Mouse (Mus musculus) liver, embryonic 16.5 days (tissue): Measurements from ENCODE around the gene Bcl6. TPM values are rescaled to one million over a fixed set of nuclear protein-coding genes. Genes with fewer than 3 reads are reported as not detected.

Experiments
- ATAC-seq: fragments of 200-750 bp; cut with Nextera tagmentation; 2 replicates; pipeline ENCODE4 v1.8.0; 2017; ENCODE audit warnings: low read depth, mild to moderate bottlenecking, moderate number of reproducible peaks, moderate library complexity
- H3K27ac ChIP-seq: fragments of 300-500 bp; sonication (generic); 2 replicates; pipeline ENCODE4 v1.5.1; 2014; ENCODE audit warnings: mild to moderate bottlenecking, low read length
- H3K27me3 ChIP-seq: fragments of 300-500 bp; sonication (generic); 2 replicates; pipeline ENCODE4 v1.6.1; 2014; ENCODE audit warnings: low read depth, low read length, mixed read lengths; ENCODE audit not compliant: control insufficient read depth, insufficient read depth
- H3K36me3 ChIP-seq: fragments of 300-500 bp; sonication (generic); 2 replicates; pipeline ENCODE4 v1.6.1; 2014; ENCODE audit warnings: mild to moderate bottlenecking; ENCODE audit not compliant: control insufficient read depth, insufficient read depth
- H3K4me1 ChIP-seq: fragments of 300-500 bp; sonication (generic); 2 replicates; pipeline ENCODE4 v1.6.1; 2014; ENCODE audit warnings: low read depth, low read length, mixed read lengths; ENCODE audit not compliant: control insufficient read depth
- H3K4me2 ChIP-seq: fragments of 300-500 bp; sonication (generic); 2 replicates; pipeline ENCODE4 v1.6.1; 2014; ENCODE audit warnings: low read depth, low read length, mixed read lengths
- H3K4me3 ChIP-seq: fragments of 300-500 bp; sonication (generic); 2 replicates; pipeline ENCODE4 v1.5.1; 2014; ENCODE audit warnings: low read depth, mild to moderate bottlenecking, low read length
- H3K9ac ChIP-seq: fragments of 300-500 bp; sonication (generic); 2 replicates; pipeline ENCODE4 v1.6.1; 2014; ENCODE audit warnings: low read depth, low read length
- H3K9me3 ChIP-seq: fragments of 300-500 bp; sonication (generic); replicated peaks from 2 replicates; pipeline ENCODE4 v1.6.1; 2016; ENCODE audit warnings: low read length; ENCODE audit not compliant: control insufficient read depth
- WGBS: fragments of 180-500 bp; shearing (Covaris S2); extraction: QIAGEN DNeasy Blood & Tissue Kit; methylation state at CpG from one replicate; pipeline ENCODE4 v1.1.7; 2014; ENCODE audit not compliant: insufficient replicate concordance; 5-methylcytosine and 5-hydroxymethylcytosine counted together
- polyA plus RNA-seq: library from polyadenylated mRNA; unstranded; fragments of >200 nt; fragmentation: Nextera tagmentation; extraction: Ambion mirVana; gene quantifications from 2 replicates; pipeline ENCODE4 v1.2.1, GENCODE M21; 2015

Bcl6 gene
- polyA plus RNA-seq, 1 experiment from 2014 or later: 0.28 TPM

DNA sequence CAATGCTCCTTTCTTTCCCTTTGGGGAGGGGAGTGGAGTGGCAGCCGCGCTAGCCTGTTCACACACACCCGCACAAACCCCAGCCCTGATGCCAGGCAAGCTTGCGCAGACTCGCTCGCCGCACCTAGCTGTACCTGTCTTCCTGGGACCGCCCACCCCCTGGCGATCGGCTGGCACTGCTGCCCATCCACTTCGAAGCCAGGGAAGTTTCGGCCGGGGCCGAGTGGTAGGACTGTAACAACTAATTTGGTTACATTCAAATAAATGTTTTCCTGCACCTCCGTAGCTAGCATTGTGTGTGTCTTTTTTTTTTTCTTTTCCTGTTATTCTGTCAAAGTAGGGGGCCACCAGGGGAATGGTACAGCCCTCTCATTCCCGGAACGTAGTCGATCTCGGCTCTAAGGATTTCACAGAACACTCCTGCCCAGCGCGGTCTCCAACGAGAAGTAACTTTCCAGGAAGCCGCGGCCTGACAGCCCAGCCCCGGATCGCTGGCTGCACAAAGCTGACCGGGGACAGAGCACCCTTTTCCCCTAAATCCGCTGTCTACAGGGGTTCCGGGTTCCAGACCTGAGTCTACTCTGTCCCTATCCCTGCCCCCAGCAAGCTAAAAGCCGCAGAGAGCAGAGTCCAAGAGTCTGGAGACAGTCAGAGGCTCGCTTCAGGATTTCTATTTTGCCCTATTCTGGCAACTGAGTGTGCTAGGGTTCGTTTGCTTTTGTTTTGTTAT is 7.5 kb downstream of the Bcl6 start:
- H3K36me3 ChIP-seq: no peaks in the 10 kb centered on the region
- peaks cover 62% of the 10 kb centered on the region for H3K27me3 ChIP-seq
- WGBS: 1% methylated on average over 32 of the region's 32 CpGs
- peak overlapping the region; percentile 45 for H3K4me3 ChIP-seq
- no peaks in the 10 kb centered on the region for H3K9me3 ChIP-seq
- ATAC-seq: no peak
- H3K4me1 ChIP-seq: peaks cover 3% of the 10 kb centered on the region; the same call in 1 of the 2 replicates
- H3K4me2 ChIP-seq: peak overlapping the region; percentile 77
- H3K27ac ChIP-seq: no peak overlapping the region
- peak overlapping the region; percentile 20; the same call in 1 of the 2 replicates for H3K9ac ChIP-seq

DNA sequence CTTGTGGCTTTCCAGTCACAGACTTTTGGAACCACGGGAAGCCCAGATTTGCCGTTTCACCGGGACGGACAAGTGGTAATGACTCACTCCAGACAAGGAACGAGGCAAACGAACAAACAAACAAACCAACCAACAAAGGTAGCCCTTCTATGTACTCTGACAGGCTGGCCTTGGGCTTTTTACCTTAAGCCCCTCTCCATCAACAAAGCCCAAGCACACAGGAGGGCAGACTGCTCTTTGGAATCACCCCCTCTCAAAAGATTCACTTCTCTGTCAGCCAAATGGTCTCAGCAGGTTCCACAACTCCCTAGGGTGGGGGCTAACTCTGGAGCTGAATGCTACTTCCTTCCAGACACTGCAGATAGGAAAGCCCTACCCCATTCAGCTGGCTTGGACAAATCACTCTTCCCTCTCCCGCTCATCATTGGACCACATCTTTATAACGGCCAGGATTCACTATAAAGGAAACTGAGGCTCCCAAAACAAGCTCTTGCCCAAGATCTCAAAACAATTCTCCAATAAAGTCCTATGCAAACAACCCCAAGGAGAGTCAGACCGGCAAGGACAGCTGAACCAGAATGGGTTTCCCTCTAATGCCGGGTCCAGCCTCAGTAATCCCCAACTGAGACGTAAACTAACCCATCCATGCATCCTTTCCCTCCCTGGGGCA is 8.3 kb downstream of the Bcl6 start:
- Histone ChIP-seq H3K27ac (no peak overlapping the region), H3K27me3 (peaks cover 54% of the 10 kb centered on the region), H3K4me1 (peaks cover 3% of the 10 kb centered on the region; the same call in 1 of the 2 replicates), H3K4me2 (peak overlapping the region; percentile 77), H3K36me3 (no peaks in the 10 kb centered on the region), H3K4me3 (peak overlapping the region; percentile 45; the same call in 1 of the 2 replicates), H3K9me3 (no peaks in the 10 kb centered on the region), H3K9ac (no peak overlapping the region; the same call in 1 of the 2 replicates)
- WGBS: 5% methylated on average over 11 of the region's 11 CpGs
- ATAC-seq: no peak

DNA sequence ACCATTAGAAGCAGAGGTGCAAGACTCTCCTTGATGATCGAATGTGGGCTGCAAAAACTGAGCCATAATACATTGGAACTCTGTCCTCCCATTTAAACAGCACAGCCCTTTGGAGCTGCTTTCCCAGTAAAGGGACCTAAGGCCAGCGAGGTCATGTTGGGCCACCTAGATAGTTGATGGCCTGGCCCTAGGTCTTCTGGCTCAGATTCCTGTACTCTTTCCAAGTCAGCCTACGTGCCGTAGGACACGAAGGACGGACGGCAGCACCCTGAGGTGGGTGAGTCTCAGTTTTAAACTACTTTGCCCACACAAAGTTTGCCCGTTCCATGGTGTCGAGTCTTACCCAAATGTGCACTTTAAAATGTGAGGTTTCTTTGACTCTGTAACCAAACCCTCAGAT is 9.2 kb downstream of the Bcl6 start:
- H3K36me3 ChIP-seq: no peaks in the 10 kb centered on the region
- no peaks in the 10 kb centered on the region for H3K9me3 ChIP-seq
- no peak for ATAC-seq
- no peak overlapping the region for H3K4me3 ChIP-seq
- H3K4me1 ChIP-seq: peaks cover 3% of the 10 kb centered on the region; the same call in 1 of the 2 replicates
- 66% methylated on average over 9 of the region's 9 CpGs for WGBS
- no peak overlapping the region for H3K4me2 ChIP-seq
- H3K9ac ChIP-seq: no peak overlapping the region
- H3K27ac ChIP-seq: no peak overlapping the region
- H3K27me3 ChIP-seq: peaks cover 45% of the 10 kb centered on the region

DNA sequence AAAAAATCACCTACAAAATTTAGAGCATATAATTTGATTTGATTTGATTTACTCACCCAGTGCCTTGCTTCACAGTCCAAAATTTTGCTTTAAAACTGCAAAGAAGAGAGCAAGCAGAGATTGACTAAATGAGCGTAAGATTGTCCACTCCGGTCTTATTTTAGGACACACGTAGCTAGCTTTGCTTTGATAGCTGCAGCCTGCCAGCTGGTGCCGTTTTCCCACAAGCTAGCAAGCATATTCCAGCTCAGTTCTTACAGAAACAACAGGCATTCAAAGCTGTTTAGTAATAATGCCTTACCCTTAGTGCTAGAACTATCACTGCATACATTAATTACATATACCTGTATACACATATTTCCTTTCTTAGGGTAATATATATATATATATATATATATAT is 10.2 kb downstream of the Bcl6 start:
- ATAC-seq: no peak
- no peak overlapping the region for H3K4me3 ChIP-seq
- H3K27ac ChIP-seq: no peak overlapping the region
- no peaks in the 10 kb centered on the region for H3K36me3 ChIP-seq
- peaks cover 36% of the 10 kb centered on the region for H3K27me3 ChIP-seq
- no peaks in the 10 kb centered on the region for H3K9me3 ChIP-seq
- H3K4me2 ChIP-seq: no peak overlapping the region
- no peak overlapping the region for H3K9ac ChIP-seq
- 71% methylated on average over 4 of the region's 4 CpGs for WGBS
- no peaks in the 10 kb centered on the region; the same call in 1 of the 2 replicates for H3K4me1 ChIP-seq

DNA sequence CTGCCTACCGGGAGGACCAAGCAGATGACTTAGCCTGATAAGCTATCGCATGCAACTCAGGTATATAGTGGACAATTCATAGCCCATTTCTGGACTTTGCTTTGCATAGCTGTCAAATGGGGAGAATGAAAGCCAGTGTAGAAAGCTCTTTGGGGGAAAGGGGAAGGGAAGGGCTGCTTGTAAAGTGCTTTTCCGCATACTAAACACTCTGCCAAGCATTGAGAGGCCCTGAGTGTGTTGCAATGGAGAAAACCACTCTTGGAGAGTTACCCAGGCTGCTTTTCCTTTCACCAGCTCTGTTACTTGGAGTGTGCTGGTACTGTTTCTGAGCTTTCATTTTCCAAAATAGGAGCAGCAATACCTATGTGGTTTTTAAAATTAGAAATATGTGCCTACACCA is 10.9 kb downstream of the Bcl6 start:
- H3K4me1 ChIP-seq: no peaks in the 10 kb centered on the region; the same call in 1 of the 2 replicates
- no peak overlapping the region for H3K4me2 ChIP-seq
- no peak overlapping the region for H3K9ac ChIP-seq
- no peaks in the 10 kb centered on the region for H3K9me3 ChIP-seq
- peaks cover 28% of the 10 kb centered on the region for H3K27me3 ChIP-seq
- WGBS: 55% methylated on average over 3 of the region's 3 CpGs
- no peaks in the 10 kb centered on the region for H3K36me3 ChIP-seq
- no peak overlapping the region for H3K27ac ChIP-seq
- no peak for ATAC-seq
- H3K4me3 ChIP-seq: no peak overlapping the region

DNA sequence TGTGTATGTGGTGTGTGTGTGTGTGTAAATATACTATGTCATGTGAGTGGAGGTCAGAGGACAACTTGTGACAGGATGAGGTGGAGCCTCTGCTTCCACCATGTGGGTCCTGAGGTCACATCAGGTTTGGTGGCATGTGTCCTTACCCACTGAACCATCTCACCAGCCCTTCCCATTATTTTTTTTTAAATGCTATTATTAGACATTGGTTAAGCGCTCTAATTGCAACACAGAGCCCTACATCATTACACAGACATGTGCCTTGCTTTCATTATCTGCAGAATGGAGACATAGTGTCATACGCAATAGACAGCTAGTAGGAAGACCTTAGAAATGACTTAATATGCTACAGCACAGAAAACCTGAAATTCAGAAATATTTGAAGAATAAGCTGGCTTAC is 12.5 kb downstream of the Bcl6 start:
- Histone ChIP-seq H3K4me2 (no peak overlapping the region), H3K27ac (no peak overlapping the region), H3K4me1 (no peaks in the 10 kb centered on the region; the same call in 1 of the 2 replicates), H3K9ac (no peak overlapping the region), H3K4me3 (no peak overlapping the region), H3K9me3 (no peaks in the 10 kb centered on the region), H3K27me3 (peaks cover 13% of the 10 kb centered on the region), H3K36me3 (no peaks in the 10 kb centered on the region)
- ATAC-seq: no peak; the same call in 1 of the 2 replicates
- WGBS: 62% methylated on average over 2 of the region's 2 CpGs

DNA sequence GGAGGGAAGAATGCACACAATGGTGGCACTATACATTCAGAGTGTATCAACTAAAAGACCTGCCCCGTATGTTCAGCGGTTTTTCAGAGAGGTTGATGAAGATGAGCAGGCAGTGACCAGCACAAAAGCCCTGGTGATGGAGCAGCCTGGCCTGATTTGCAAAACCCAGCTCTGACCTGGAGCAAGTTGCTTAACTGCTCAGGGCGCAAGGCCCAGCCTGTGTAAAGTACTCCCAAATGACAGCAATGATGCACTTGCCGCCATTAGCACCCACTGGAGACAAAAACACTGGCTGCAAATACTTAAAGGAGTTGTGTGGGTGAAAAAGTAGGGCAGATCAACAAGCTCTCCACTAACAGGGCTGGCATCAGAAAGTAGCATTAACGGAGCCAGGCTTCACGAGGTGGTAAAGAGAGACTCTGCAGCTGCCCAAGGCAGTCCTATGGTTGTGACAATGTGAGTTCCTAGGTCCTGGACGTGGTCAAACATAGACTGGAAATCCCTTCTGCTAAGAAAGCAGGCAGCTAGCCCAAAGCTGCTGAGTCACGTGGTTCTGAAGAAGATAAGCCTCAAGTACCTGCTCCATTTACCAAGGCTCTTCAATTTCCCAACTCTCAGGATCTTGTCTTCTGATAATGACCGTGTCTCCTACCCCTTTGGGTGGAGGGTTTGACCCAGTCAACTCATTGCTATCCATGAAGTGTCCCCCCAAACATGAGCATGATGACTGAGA is 14.9 kb downstream of the Bcl6 start:
- H3K36me3 ChIP-seq: no peaks in the 10 kb centered on the region
- H3K27me3 ChIP-seq: no peaks in the 10 kb centered on the region
- no peak overlapping the region for H3K4me2 ChIP-seq
- H3K27ac ChIP-seq: no peak overlapping the region
- 60% methylated on average over 9 of the region's 9 CpGs for WGBS
- no peak overlapping the region for H3K9ac ChIP-seq
- no peak for ATAC-seq
- no peak overlapping the region for H3K4me3 ChIP-seq
- H3K4me1 ChIP-seq: no peaks in the 10 kb centered on the region
- no peaks in the 10 kb centered on the region for H3K9me3 ChIP-seq

DNA sequence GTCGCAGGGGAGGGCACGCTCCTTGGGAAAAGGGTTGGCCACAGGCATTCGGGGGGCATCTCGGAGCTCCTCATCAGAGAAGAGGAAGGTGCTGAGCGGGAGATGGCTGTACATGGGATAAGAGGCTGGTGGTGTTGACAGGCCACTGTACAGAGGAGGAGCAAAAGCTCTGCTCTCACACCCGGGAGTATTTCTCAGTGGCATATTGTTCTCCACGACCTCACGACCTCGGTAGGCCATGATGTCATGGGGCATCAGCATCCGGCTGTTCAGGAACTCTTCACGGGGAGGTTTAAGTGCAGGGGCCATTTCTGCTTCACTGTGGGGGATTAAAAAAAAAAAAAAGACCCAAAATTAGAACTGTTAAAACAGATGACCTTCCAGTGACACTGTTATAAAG is 15.8 kb downstream of the Bcl6 start:
- 63% methylated on average over 11 of the region's 11 CpGs for WGBS
- Histone ChIP-seq H3K9ac (no peak overlapping the region), H3K27ac (no peak overlapping the region), H3K9me3 (no peaks in the 10 kb centered on the region), H3K4me2 (no peak overlapping the region), H3K4me1 (no peaks in the 10 kb centered on the region), H3K27me3 (no peaks in the 10 kb centered on the region), H3K36me3 (peaks cover under 1% of the 10 kb centered on the region; the same call in 1 of the 2 replicates), H3K4me3 (no peak overlapping the region)
- ATAC-seq: no peak
